Mouse (Mus musculus): ENCODE results near the gene Ccdc60. TPM values are rescaled to one million over a fixed set of nuclear protein-coding genes. Genes with fewer than 3 reads are reported as not detected.

Gene Ccdc60
- polyA plus RNA-seq, 1 experiment from 2014 or later: 2.0 TPM

DNA sequence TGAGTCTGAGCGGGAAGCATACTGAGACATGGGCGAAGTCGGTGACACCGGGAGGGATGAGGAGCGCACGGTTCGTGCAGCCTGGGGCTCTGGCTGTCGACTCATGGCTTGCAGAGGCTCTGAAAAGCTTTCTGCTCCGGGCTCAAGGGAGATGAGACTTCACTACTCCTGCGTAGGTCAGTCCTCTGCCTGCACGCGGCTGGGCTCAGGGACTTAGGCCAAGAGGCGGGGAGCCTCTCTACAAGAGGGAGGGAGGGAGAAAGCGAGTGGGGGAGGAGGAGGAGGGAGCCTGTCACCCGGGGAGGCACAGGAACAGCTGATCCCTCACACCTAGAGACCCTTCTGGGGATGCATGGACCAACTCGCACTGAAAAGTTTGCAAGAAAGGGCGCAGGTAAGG is 205.7 kb downstream of the Ccdc60 start, which contains the start of gene Tmem233:
Gene Tmem233 (minus strand): TSS at position 164 of the 400 bp plus-strand sequence.
- Histone ChIP-seq H3K9ac (ENCODE audit: low read length) (no peak within 1 kb of the TSS), H3K27me3 (replicated peaks; ENCODE audit: control insufficient read depth, insufficient read depth, low read length) (peaks cover 23% of the 10 kb centered on the region), H3K27ac (ENCODE audit: low read depth) (no peak within 1 kb of the TSS), H3K4me2 (ENCODE audit: low read length) (no peak within 1 kb of the TSS), H3K9me3 (ENCODE audit: control insufficient read depth, low read length) (no peaks in the 10 kb centered on the region), H3K4me1 (replicated peaks; ENCODE audit: control insufficient read depth, insufficient read depth, low read length) (no peaks in the 10 kb centered on the region), H3K4me3 (ENCODE audit: low read depth, low read length) (no peak within 1 kb of the TSS), H3K36me3 (ENCODE audit: control insufficient read depth, insufficient read depth, low read length) (no peaks in the 10 kb centered on the region)
- no peak for ATAC-seq (replicated peaks; ENCODE audit: low FRiP score, low TSS enrichment, low read depth)
- WGBS: 9% methylated on average over 17 of the region's 17 CpGs
- no peak for DNase-seq (ENCODE audit: low spot score)

DNA sequence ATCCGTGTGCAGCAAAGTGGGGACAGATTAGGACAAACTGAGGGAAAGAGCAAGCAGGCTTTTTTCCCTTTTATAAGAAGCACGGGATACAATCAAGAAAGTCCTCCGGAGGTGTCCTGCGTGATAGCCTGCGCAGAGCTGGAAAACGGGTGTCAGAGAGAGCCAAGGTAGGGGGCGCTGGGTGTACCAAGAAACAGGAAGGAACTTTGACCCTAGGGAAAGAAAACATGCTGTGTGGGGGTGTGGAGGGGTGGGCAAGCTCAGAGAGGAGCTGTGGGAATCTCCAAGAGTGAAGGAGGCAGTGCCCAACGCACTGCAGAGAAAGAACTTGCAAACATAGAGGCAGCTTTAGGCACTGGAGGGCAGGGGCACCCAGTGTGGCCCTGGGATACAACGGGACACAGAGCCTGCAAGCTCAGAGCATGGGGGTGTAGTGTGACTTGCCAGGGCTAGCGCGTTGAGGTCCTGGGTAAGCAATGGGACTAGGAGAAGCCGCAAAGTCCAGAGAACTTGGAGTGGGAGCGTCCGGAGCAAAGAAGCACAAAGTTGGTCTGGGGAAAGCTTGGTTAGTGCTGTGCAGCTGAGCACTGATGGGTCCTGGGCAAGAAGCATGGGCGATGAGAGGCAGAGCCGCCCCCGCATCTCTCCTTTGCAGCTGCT is 206.4 kb downstream of the Ccdc60 start:
- Histone ChIP-seq H3K27ac (ENCODE audit: low read depth) (no peak overlapping the region), H3K9me3 (ENCODE audit: control insufficient read depth, low read length) (no peaks in the 10 kb centered on the region), H3K27me3 (replicated peaks; ENCODE audit: control insufficient read depth, insufficient read depth, low read length) (peaks cover 23% of the 10 kb centered on the region), H3K9ac (ENCODE audit: low read length) (no peak overlapping the region), H3K4me1 (replicated peaks; ENCODE audit: control insufficient read depth, insufficient read depth, low read length) (no peaks in the 10 kb centered on the region), H3K4me3 (ENCODE audit: low read depth, low read length) (no peak overlapping the region), H3K36me3 (ENCODE audit: control insufficient read depth, insufficient read depth, low read length) (no peaks in the 10 kb centered on the region), H3K4me2 (ENCODE audit: low read length) (no peak overlapping the region)
- ATAC-seq (replicated peaks; ENCODE audit: low FRiP score, low TSS enrichment, low read depth) (no peak), DNase-seq (ENCODE audit: low spot score) (no peak)
- WGBS: 31% methylated on average over 17 of the region's 17 CpGs

DNA sequence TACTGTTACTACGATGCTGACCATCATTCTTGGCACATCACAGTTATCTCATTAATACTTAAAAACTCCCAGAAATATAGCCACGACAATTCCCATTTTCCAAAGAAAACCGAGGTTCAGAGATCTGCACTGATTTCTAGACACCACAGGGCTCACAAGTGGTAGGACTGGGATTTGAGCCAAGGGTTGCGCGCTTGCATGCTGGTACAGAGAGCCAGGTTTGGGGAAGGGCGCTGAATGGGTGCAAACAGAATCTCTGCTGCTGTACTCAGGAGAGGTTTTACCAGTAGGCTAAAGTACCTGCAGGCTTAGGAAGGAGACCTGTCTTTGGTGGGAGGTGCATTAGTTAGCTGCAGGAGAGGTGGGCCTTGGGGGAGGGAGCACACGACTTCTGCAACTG is 207.2 kb downstream of the Ccdc60 start:
- no peaks in the 10 kb centered on the region for H3K4me1 ChIP-seq (replicated peaks; ENCODE audit: control insufficient read depth, insufficient read depth, low read length)
- 72% methylated on average over 7 of the region's 7 CpGs for WGBS
- no peak for DNase-seq (ENCODE audit: low spot score)
- H3K36me3 ChIP-seq (ENCODE audit: control insufficient read depth, insufficient read depth, low read length): no peaks in the 10 kb centered on the region
- no peak overlapping the region for H3K27ac ChIP-seq (ENCODE audit: low read depth)
- peaks cover 23% of the 10 kb centered on the region for H3K27me3 ChIP-seq (replicated peaks; ENCODE audit: control insufficient read depth, insufficient read depth, low read length)
- no peak for ATAC-seq (replicated peaks; ENCODE audit: low FRiP score, low TSS enrichment, low read depth)
- no peak overlapping the region for H3K4me2 ChIP-seq (ENCODE audit: low read length)
- H3K4me3 ChIP-seq (ENCODE audit: low read depth, low read length): no peak overlapping the region
- H3K9me3 ChIP-seq (ENCODE audit: control insufficient read depth, low read length): no peaks in the 10 kb centered on the region
- no peak overlapping the region for H3K9ac ChIP-seq (ENCODE audit: low read length)

DNA sequence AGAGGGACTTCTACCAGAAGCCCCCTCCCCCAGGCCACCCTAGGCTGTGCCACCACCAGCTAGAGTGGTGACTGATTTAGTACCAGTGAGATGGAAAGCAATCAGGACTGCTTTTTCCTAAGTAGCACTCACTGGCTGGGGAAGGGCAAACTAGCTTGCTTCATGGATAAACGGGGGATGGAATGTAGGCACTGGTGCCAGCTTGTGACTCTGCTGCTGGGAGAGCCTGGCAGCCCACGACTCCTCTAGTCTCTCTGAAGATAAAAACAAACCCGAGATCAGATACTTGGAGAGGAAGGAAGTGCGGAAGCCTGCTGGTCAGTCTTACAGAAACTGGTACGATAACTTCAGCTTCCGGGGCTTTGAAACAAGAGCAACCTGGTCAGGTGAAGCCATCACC is 208.0 kb downstream of the Ccdc60 start:
- no peaks in the 10 kb centered on the region for H3K4me1 ChIP-seq (replicated peaks; ENCODE audit: control insufficient read depth, insufficient read depth, low read length)
- DNase-seq (ENCODE audit: low spot score): no peak
- no peak overlapping the region for H3K27ac ChIP-seq (ENCODE audit: low read depth)
- H3K9ac ChIP-seq (ENCODE audit: low read length): no peak overlapping the region
- no peaks in the 10 kb centered on the region for H3K36me3 ChIP-seq (ENCODE audit: control insufficient read depth, insufficient read depth, low read length)
- no peak for ATAC-seq (replicated peaks; ENCODE audit: low FRiP score, low TSS enrichment, low read depth)
- 62% methylated on average over 6 of the region's 6 CpGs for WGBS
- H3K4me3 ChIP-seq (ENCODE audit: low read depth, low read length): no peak overlapping the region
- peaks cover 23% of the 10 kb centered on the region for H3K27me3 ChIP-seq (replicated peaks; ENCODE audit: control insufficient read depth, insufficient read depth, low read length)
- no peak overlapping the region for H3K4me2 ChIP-seq (ENCODE audit: low read length)
- H3K9me3 ChIP-seq (ENCODE audit: control insufficient read depth, low read length): no peaks in the 10 kb centered on the region

Other genes starting within 250 kb of the Ccdc60 start
- not detected in 2 replicates for gene Tmem233, start 205.7 kb downstream of the Ccdc60 start, polyA plus RNA-seq (2014; fragmentation: Nextera tagmentation; extraction: Ambion mirVana)
- gene Hspb8, start 133.9 kb upstream of the Ccdc60 start, polyA plus RNA-seq (2014; fragmentation: Nextera tagmentation; extraction: Ambion mirVana): 9.5 and 11.2 TPM in 2 replicates